Mouse (Mus musculus): Measurements from ENCODE around the gene Xxylt1. TPM values are rescaled to one million over a fixed set of nuclear protein-coding genes. Genes with fewer than 3 reads are reported as not detected.

Gene Xxylt1
- polyA plus RNA-seq, 1 experiment, result 16.8 TPM

- H3K27ac ChIP-seq (ENCODE audit: insufficient read depth, low read depth, low read length), result no peak overlapping the region
- H3K4me3 ChIP-seq (ENCODE audit: insufficient read depth, low read depth, low read length), result no peak overlapping the region
- H3K36me3 ChIP-seq (ENCODE audit: control insufficient read depth, insufficient read depth, low read length), result no peaks in the 10 kb centered on the region
- no peaks in the 10 kb centered on the region for H3K27me3 ChIP-seq (replicated peaks; ENCODE audit: control insufficient read depth, insufficient read depth, low read length)
- TF ChIP-seq POLR2A (IDR thresholded peaks at IDR 0.05; ENCODE audit: low read depth, low read length) (no peak), CTCF (conservative IDR thresholded peaks at IDR 0.05; ENCODE audit: insufficient read depth, insufficient read length, low read depth, low read length) (no peak)
- H3K4me1 ChIP-seq (ENCODE audit: control insufficient read depth, insufficient read depth, low read length), result peaks cover 14% of the 10 kb centered on the region; the same call in 1 of the 2 replicates
- no peak for DNase-seq
- 93% methylated on average over 8 of the region's 8 CpGs for WGBS
Measured at GRCm38 (mm10) chr16:30956141-30956540, 125.1 kb downstream of the Xxylt1 start.

GRCm38 (mm10) chr16:30948636-30949035 lies 132.6 kb downstream of the Xxylt1 start:
- Histone ChIP-seq H3K36me3 (ENCODE audit: control insufficient read depth, insufficient read depth, low read length) (no peaks in the 10 kb centered on the region), H3K4me3 (ENCODE audit: insufficient read depth, low read depth, low read length) (no peak overlapping the region), H3K27me3 (replicated peaks; ENCODE audit: control insufficient read depth, insufficient read depth, low read length) (no peaks in the 10 kb centered on the region), H3K4me1 (ENCODE audit: control insufficient read depth, insufficient read depth, low read length) (peaks cover 6% of the 10 kb centered on the region; the same call in 1 of the 2 replicates), H3K27ac (ENCODE audit: insufficient read depth, low read depth, low read length) (no peak overlapping the region)
- 77% methylated on average over 1 of the region's 1 CpGs for WGBS
- no peak for DNase-seq
- TF ChIP-seq POLR2A (IDR thresholded peaks at IDR 0.05; ENCODE audit: low read depth, low read length), result no peak
- TF ChIP-seq CTCF (conservative IDR thresholded peaks at IDR 0.05; ENCODE audit: insufficient read depth, insufficient read length, low read depth, low read length), result no peak

- 84% methylated on average over 4 of the region's 4 CpGs for WGBS
Measured at GRCm38 (mm10) chr16:30948216-30948615, 133.0 kb downstream of the Xxylt1 start.

GRCm38 (mm10) chr16:30944886-30945285 lies 136.3 kb downstream of the Xxylt1 start:
- Histone ChIP-seq H3K4me1 (ENCODE audit: control insufficient read depth, insufficient read depth, low read length) (peaks cover 6% of the 10 kb centered on the region; the same call in 1 of the 2 replicates), H3K4me3 (ENCODE audit: insufficient read depth, low read depth, low read length) (no peak overlapping the region), H3K27me3 (replicated peaks; ENCODE audit: control insufficient read depth, insufficient read depth, low read length) (no peaks in the 10 kb centered on the region), H3K36me3 (ENCODE audit: control insufficient read depth, insufficient read depth, low read length) (no peaks in the 10 kb centered on the region), H3K27ac (ENCODE audit: insufficient read depth, low read depth, low read length) (peak overlapping the region; percentile 34)
- DNase-seq, result peak; percentile 80
- 50% methylated on average over 8 of the region's 8 CpGs for WGBS
- TF ChIP-seq POLR2A (IDR thresholded peaks at IDR 0.05; ENCODE audit: low read depth, low read length), result no peak

More at GRCm38 (mm10) chr16:30948216-30948615, 133.0 kb downstream of the Xxylt1 start:
- TF ChIP-seq POLR2A (IDR thresholded peaks at IDR 0.05; ENCODE audit: low read depth, low read length), result no peak
- no peak for TF ChIP-seq CTCF (conservative IDR thresholded peaks at IDR 0.05; ENCODE audit: insufficient read depth, insufficient read length, low read depth, low read length)
- Histone ChIP-seq H3K4me1 (ENCODE audit: control insufficient read depth, insufficient read depth, low read length) (peaks cover 6% of the 10 kb centered on the region; the same call in 1 of the 2 replicates), H3K27ac (ENCODE audit: insufficient read depth, low read depth, low read length) (no peak overlapping the region), H3K27me3 (replicated peaks; ENCODE audit: control insufficient read depth, insufficient read depth, low read length) (no peaks in the 10 kb centered on the region), H3K4me3 (ENCODE audit: insufficient read depth, low read depth, low read length) (no peak overlapping the region), H3K36me3 (ENCODE audit: control insufficient read depth, insufficient read depth, low read length) (no peaks in the 10 kb centered on the region)
- no peak for DNase-seq

GRCm38 (mm10) chr16:30943919-30944318 lies 137.3 kb downstream of the Xxylt1 start:
- Histone ChIP-seq H3K4me1 (ENCODE audit: control insufficient read depth, insufficient read depth, low read length) (peaks cover 6% of the 10 kb centered on the region; the same call in 1 of the 2 replicates), H3K27me3 (replicated peaks; ENCODE audit: control insufficient read depth, insufficient read depth, low read length) (no peaks in the 10 kb centered on the region), H3K27ac (ENCODE audit: insufficient read depth, low read depth, low read length) (peak overlapping the region; percentile 3; the same call in 1 of the 2 replicates), H3K36me3 (ENCODE audit: control insufficient read depth, insufficient read depth, low read length) (no peaks in the 10 kb centered on the region), H3K4me3 (ENCODE audit: insufficient read depth, low read depth, low read length) (no peak overlapping the region)
- peak; percentile 40 for DNase-seq
- TF ChIP-seq POLR2A (IDR thresholded peaks at IDR 0.05; ENCODE audit: low read depth, low read length) (no peak), CTCF (conservative IDR thresholded peaks at IDR 0.05; ENCODE audit: insufficient read depth, insufficient read length, low read depth, low read length) (no peak)
- 58% methylated on average over 4 of the region's 4 CpGs for WGBS

- H3K27ac ChIP-seq (ENCODE audit: insufficient read depth, low read depth, low read length), result no peak overlapping the region
- WGBS, result 89% methylated on average over 2 of the region's 2 CpGs
Measured at GRCm38 (mm10) chr16:30940699-30941098, 140.5 kb downstream of the Xxylt1 start.

GRCm38 (mm10) chr16:30939903-30940302 lies 141.3 kb downstream of the Xxylt1 start:
- Histone ChIP-seq H3K27me3 (replicated peaks; ENCODE audit: control insufficient read depth, insufficient read depth, low read length) (no peaks in the 10 kb centered on the region), H3K4me3 (ENCODE audit: insufficient read depth, low read depth, low read length) (no peak overlapping the region), H3K27ac (ENCODE audit: insufficient read depth, low read depth, low read length) (peak overlapping the region; percentile 1; the same call in 1 of the 2 replicates), H3K36me3 (ENCODE audit: control insufficient read depth, insufficient read depth, low read length) (no peaks in the 10 kb centered on the region), H3K4me1 (ENCODE audit: control insufficient read depth, insufficient read depth, low read length) (peaks cover 7% of the 10 kb centered on the region)
- DNase-seq, result peak; percentile 78
- 25% methylated on average over 3 of the region's 3 CpGs for WGBS
- TF ChIP-seq CTCF (conservative IDR thresholded peaks at IDR 0.05; ENCODE audit: insufficient read depth, insufficient read length, low read depth, low read length) (no peak), POLR2A (IDR thresholded peaks at IDR 0.05; ENCODE audit: low read depth, low read length) (no peak)

More at GRCm38 (mm10) chr16:30940699-30941098, 140.5 kb downstream of the Xxylt1 start:
- H3K4me1 ChIP-seq (ENCODE audit: control insufficient read depth, insufficient read depth, low read length), result peaks cover 6% of the 10 kb centered on the region; the same call in 1 of the 2 replicates
- TF ChIP-seq POLR2A (IDR thresholded peaks at IDR 0.05; ENCODE audit: low read depth, low read length) (no peak), CTCF (conservative IDR thresholded peaks at IDR 0.05; ENCODE audit: insufficient read depth, insufficient read length, low read depth, low read length) (peak; percentile 53)
- H3K27me3 ChIP-seq (replicated peaks; ENCODE audit: control insufficient read depth, insufficient read depth, low read length), result no peaks in the 10 kb centered on the region
- H3K36me3 ChIP-seq (ENCODE audit: control insufficient read depth, insufficient read depth, low read length), result no peaks in the 10 kb centered on the region
- no peak for DNase-seq
- H3K4me3 ChIP-seq (ENCODE audit: insufficient read depth, low read depth, low read length), result no peak overlapping the region

All from kidney, adult 2 months (tissue).